10 mouse cellular contexts compared by ENCODE assay signal in the genomic region with DNA sequence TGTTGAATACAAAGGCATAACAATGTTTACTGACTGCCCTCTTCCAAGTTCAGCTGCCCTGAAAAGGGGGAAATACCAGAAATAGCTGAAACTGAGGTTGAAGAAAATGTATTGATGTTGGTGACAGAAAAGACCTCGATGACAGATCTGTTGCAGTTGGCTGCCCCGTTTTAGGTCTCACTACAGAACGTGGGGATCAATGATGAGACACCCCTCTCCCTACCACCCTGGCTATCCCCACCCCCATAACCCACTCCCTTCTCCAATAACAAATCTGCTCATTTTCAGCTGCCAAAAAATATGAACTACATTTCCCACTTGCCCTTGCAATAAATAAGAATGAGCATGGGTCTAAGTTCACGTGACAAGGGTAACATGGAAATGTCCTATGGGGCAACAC. TPM values are rescaled to one million over a fixed set of nuclear protein-coding genes. Genes with fewer than 3 reads are reported as not detected.
DNase-seq lines count a peak whose midpoint lies in the region; ATAC-seq lines count a peak whose summit lies in the region.
"Had no signal": no experiment of that assay in that cellular context is flagged by ENCODE, and none has a peak within 500 bp of the region (broad histone marks: within the 10 kb centered on the region; RNA-seq: fewer than 3 reads in every experiment).

No protein-coding gene starts in this region.

- H3K9ac ChIP-seq in heart, embryonic 16.5 days (ENCODE audit: low read length), result no peak overlapping the region
- H3K9ac ChIP-seq: intestine, embryonic 15.5 days had no signal

- peak overlapping the region; percentile 93 for H3K27ac ChIP-seq in heart, embryonic 16.5 days (ENCODE audit: low read length)
- H3K27ac ChIP-seq in limb, embryonic 10.5 days, result peak overlapping the region; percentile 46; the same call in 1 of the 2 replicates

- WGBS in heart, embryonic 16.5 days, result 36% methylated on average over 4 of the region's 4 CpGs
- 81% methylated on average over 4 of the region's 4 CpGs for WGBS in limb, embryonic 10.5 days

- ATAC-seq in heart, embryonic 16.5 days (replicated peaks; ENCODE audit: extremely low read depth, insufficient read depth, low FRiP score), result no peak
- no peak for ATAC-seq in CD4-positive, CD25-positive, alpha-beta regulatory T cell, adult 4 months
- ATAC-seq: intestine, embryonic 15.5 days had no signal

- no peak overlapping the region; the same call in 1 of the 2 replicates for H3K4me2 ChIP-seq in heart, embryonic 16.5 days (ENCODE audit: low read depth, low read length)
- H3K4me2 ChIP-seq: intestine, embryonic 15.5 days had no signal

- no peaks in the 10 kb centered on the region for H3K27me3 ChIP-seq in heart, embryonic 16.5 days (ENCODE audit: control insufficient read depth, insufficient read depth, low read length)
- H3K27me3 ChIP-seq in limb, embryonic 10.5 days (ENCODE audit: low read depth, poor library complexity, severe bottlenecking), result no peaks in the 10 kb centered on the region
- H3K27me3 ChIP-seq: intestine, embryonic 15.5 days had no signal

- no peak for DNase-seq in heart, adult 8-10 months (ENCODE audit: low spot score)
- peak; percentile 23 for DNase-seq in lung, postnatal 14 days
- DNase-seq in lung, postnatal 10 days, result no peak
- no peak for DNase-seq in limb, embryonic 10.5 days (ENCODE audit: low spot score)
- no peak for DNase-seq in urinary bladder, postnatal 4 days (ENCODE audit: low spot score in 2 of 2)
- DNase-seq: left cerebral cortex, postnatal 4 days; midbrain, embryonic 14.5 days had no signal

- H3K4me1 ChIP-seq in heart, embryonic 16.5 days (ENCODE audit: control insufficient read depth, insufficient read depth, low read length), result peaks cover 87% of the 10 kb centered on the region
- peaks cover 56% of the 10 kb centered on the region for H3K4me1 ChIP-seq in limb, embryonic 10.5 days

- H3K9me3 ChIP-seq in heart, embryonic 16.5 days (replicated peaks; ENCODE audit: control insufficient read depth, low read length), result no peaks in the 10 kb centered on the region
- no peaks in the 10 kb centered on the region for H3K9me3 ChIP-seq in limb, embryonic 10.5 days (replicated peaks)
- H3K9me3 ChIP-seq: intestine, embryonic 15.5 days had no signal

- no peaks in the 10 kb centered on the region for H3K36me3 ChIP-seq in heart, embryonic 16.5 days (ENCODE audit: control insufficient read depth, insufficient read depth)
- no peaks in the 10 kb centered on the region for H3K36me3 ChIP-seq in limb, embryonic 10.5 days
- H3K36me3 ChIP-seq: intestine, embryonic 15.5 days had no signal

- H3K4me3 ChIP-seq in heart, embryonic 16.5 days (ENCODE audit: low read length), result no peak overlapping the region
- H3K4me3 ChIP-seq in limb, embryonic 10.5 days, result no peak overlapping the region
- H3K4me3 ChIP-seq: intestine, embryonic 15.5 days had no signal

RNA-seq across cellular contexts. Expression of a gene that starts 59.5 kb away (rescaled TPM):
- 57.7 and 57.8 TPM in 2 replicates for polyA plus RNA-seq in heart, embryonic 16.5 days (2015; fragmentation: Nextera tagmentation; extraction: Ambion mirVana)
- total RNA-seq in heart, adult 8-10 months (2022), result 10 to 100 TPM; 30.4 to 34.8 (median 33.0) TPM
- 63.5 and 67.6 TPM in 2 replicates for polyA plus RNA-seq in limb, embryonic 10.5 days (2016; fragmentation: Nextera tagmentation; extraction: Ambion mirVana)
- polyA plus RNA-seq in CD4-positive, CD25-positive, alpha-beta regulatory T cell, adult 4 months (2017; shearing (Covaris generic)), result 10 to 100 TPM in 1 of 2 experiments, 1 to 10 TPM in 1; 9.8 to 16.0 TPM
